Mouse (Mus musculus) 3134 (cell line): Measurements from ENCODE around the gene Afap1l2.

ENCODE experiments used
- DNase-seq: peaks from one replicate; pipeline ENCODE4 v3.0.0-alpha.2; 2011; ENCODE audit warnings: low spot score; ENCODE audit not compliant: insufficient read length; ENCODE audit errors: extremely low read depth

The Afap1l2 gene

GRCm38 (mm10) chr19:56893326-56893725, 114.7 kb downstream of the Afap1l2 start:
- no peak for DNase-seq

- DNase-seq, result no peak
Measured at GRCm38 (mm10) chr19:56892586-56892985, 115.4 kb downstream of the Afap1l2 start.

- DNase-seq, result no peak
Measured at GRCm38 (mm10) chr19:56891438-56891837, 116.6 kb downstream of the Afap1l2 start.

GRCm38 (mm10) chr19:56888654-56889053, 119.4 kb downstream of the Afap1l2 start:
- DNase-seq, result no peak

- no peak for DNase-seq
Measured at GRCm38 (mm10) chr19:56887879-56888278, 120.1 kb downstream of the Afap1l2 start.

- DNase-seq, result no peak
Measured at GRCm38 (mm10) chr19:56877364-56877763, 130.7 kb downstream of the Afap1l2 start.

GRCm38 (mm10) chr19:56874601-56875315, 133.3 kb downstream of the Afap1l2 start:
- DNase-seq, result no peak

GRCm38 (mm10) chr19:56873816-56874600, 134.0 kb downstream of the Afap1l2 start, which contains the start of gene Vwa2:
Gene Vwa2 (plus strand): TSS chr19:56874249.
- DNase-seq, result no peak

GRCm38 (mm10) chr19:56867701-56868100, 140.3 kb downstream of the Afap1l2 start:
- no peak for DNase-seq
